In genomic region chr19:57985918-57986900, GRCm38 (mm10) we compare ENCODE assay signal across 17 mouse cellular contexts.
DNase-seq lines count a peak whose midpoint lies in the region; ATAC-seq lines count a peak whose summit lies in the region.
"Had no signal": no experiment of that assay in that cellular context is flagged by ENCODE, and none has a peak within 500 bp of the region (broad histone marks: within the 10 kb centered on the region; RNA-seq: fewer than 3 reads in every experiment).

No protein-coding gene starts in this region.

- peaks cover 4% of the 10 kb centered on the region; the same call in 1 of the 2 replicates for H3K4me1 ChIP-seq in embryonic facial prominence, embryonic 15.5 days
- H3K4me1 ChIP-seq in hindbrain, embryonic 11.5 days (replicated peaks; ENCODE audit: control insufficient read depth, insufficient read depth, low read length): peaks cover 3% of the 10 kb centered on the region; the same call in 1 of the 2 replicates
- H3K4me1 ChIP-seq in midbrain, embryonic 13.5 days (replicated peaks): peaks cover 34% of the 10 kb centered on the region

- WGBS in embryonic facial prominence, embryonic 15.5 days: 70% methylated on average over 21 of the region's 21 CpGs
- 57% methylated on average over 21 of the region's 21 CpGs for WGBS in hindbrain, embryonic 11.5 days
- whole genome bisulfite sequencing in midbrain, embryonic 13.5 days: 39% methylated on average over 21 of the region's 21 CpGs

- no peak overlapping the region for H3K4me2 ChIP-seq in embryonic facial prominence, embryonic 15.5 days (replicated peaks)
- no peak overlapping the region for H3K4me2 ChIP-seq in hindbrain, embryonic 11.5 days (replicated peaks; ENCODE audit: low read depth, low read length)
- H3K4me2 ChIP-seq in midbrain, embryonic 13.5 days (replicated peaks): no peak overlapping the region
- H3K4me2 ChIP-seq: embryonic facial prominence, embryonic 13.5 days had no signal

- no peaks in the 10 kb centered on the region for H3K9me3 ChIP-seq in embryonic facial prominence, embryonic 15.5 days (replicated peaks)
- H3K9me3 ChIP-seq in hindbrain, embryonic 11.5 days (ENCODE audit: control insufficient read depth, low read length): no peaks in the 10 kb centered on the region
- H3K9me3 ChIP-seq in midbrain, embryonic 13.5 days: no peaks in the 10 kb centered on the region; the same call in 1 of the 2 replicates
- H3K9me3 ChIP-seq: embryonic facial prominence, embryonic 13.5 days had no signal

- H3K36me3 ChIP-seq in embryonic facial prominence, embryonic 15.5 days: no peaks in the 10 kb centered on the region
- no peaks in the 10 kb centered on the region for H3K36me3 ChIP-seq in hindbrain, embryonic 11.5 days (ENCODE audit: control insufficient read depth, insufficient read depth, low read length)
- H3K36me3 ChIP-seq in midbrain, embryonic 13.5 days: no peaks in the 10 kb centered on the region
- H3K36me3 ChIP-seq: embryonic facial prominence, embryonic 13.5 days had no signal

- no peak overlapping the region for H3K9ac ChIP-seq in embryonic facial prominence, embryonic 15.5 days
- no peak overlapping the region for H3K9ac ChIP-seq in hindbrain, embryonic 11.5 days (ENCODE audit: low read depth, low read length)
- H3K9ac ChIP-seq in midbrain, embryonic 13.5 days (replicated peaks): no peak overlapping the region
- H3K9ac ChIP-seq: embryonic facial prominence, embryonic 13.5 days; liver, embryonic 14.5 days had no signal

- no peak overlapping the region for H3K27ac ChIP-seq in embryonic facial prominence, embryonic 15.5 days (replicated peaks)
- H3K27ac ChIP-seq in hindbrain, embryonic 11.5 days (ENCODE audit: low read depth, low read length): no peak overlapping the region
- H3K27ac ChIP-seq in midbrain, embryonic 13.5 days: 0 out of 2 replicates have a peak overlapping the region, but pooled peaks have one; percentile 19
- H3K27ac ChIP-seq: embryonic facial prominence, embryonic 13.5 days; liver, embryonic 14.5 days; macrophage had no signal

- H3K4me3 ChIP-seq in embryonic facial prominence, embryonic 15.5 days (replicated peaks): no peak overlapping the region
- H3K4me3 ChIP-seq in hindbrain, embryonic 11.5 days (ENCODE audit: low read depth, low read length): no peak overlapping the region
- H3K4me3 ChIP-seq in midbrain, embryonic 13.5 days (replicated peaks): no peak overlapping the region
- H3K4me3 ChIP-seq: embryonic facial prominence, embryonic 13.5 days; myocyte had no signal

- peak; percentile 49 for DNase-seq in embryo, embryonic 10.5 days (ENCODE audit: low spot score)
- no peak for DNase-seq in embryo, embryonic 9.5 days (ENCODE audit: extremely low spot score)
- DNase-seq in hindbrain, embryonic 11.5 days (ENCODE audit: low spot score): peak; percentile 36
- DNase-seq in ovary, postnatal 14 days (ENCODE audit: low spot score): no peak
- no peak for DNase-seq in adrenal gland, adult 2 months
- DNase-seq: cerebellum, adult 9-11 months; kidney, postnatal 10 days; layer of hippocampus, adult 9-11 months had no signal

- ATAC-seq in embryonic facial prominence, embryonic 15.5 days (ENCODE audit: insufficient number of reproducible peaks, low FRiP score, low TSS enrichment, low read depth): 0 out of 2 replicates have a peak, but pooled peaks have one; percentile 34
- ATAC-seq in hindbrain, embryonic 11.5 days (ENCODE audit: low FRiP score): peak; percentile 43; the same call in 1 of the 2 replicates
- ATAC-seq in midbrain, embryonic 13.5 days: peak; percentile 60
- no peak for ATAC-seq in inflammation-experienced regulatory T-cells, adult 6 months
- ATAC-seq: intestine, embryonic 16.5 days; Patski had no signal

- no peaks in the 10 kb centered on the region for H3K27me3 ChIP-seq in embryonic facial prominence, embryonic 15.5 days
- no peaks in the 10 kb centered on the region for H3K27me3 ChIP-seq in hindbrain, embryonic 11.5 days (ENCODE audit: control insufficient read depth, insufficient read depth, low read length)
- H3K27me3 ChIP-seq in midbrain, embryonic 13.5 days: no peaks in the 10 kb centered on the region
- H3K27me3 ChIP-seq: embryonic facial prominence, embryonic 13.5 days; Patski had no signal

Comparison
In these comparisons a context has a peak if more than half of its experiments do, and no peak if none do; other contexts are left out.
1. DNase-seq: peak in embryo, embryonic 10.5 days (single experiment) and hindbrain, embryonic 11.5 days (single experiment); none in embryo, embryonic 9.5 days (single experiment), ovary, postnatal 14 days (single experiment) and adrenal gland, adult 2 months (single experiment).